10 mouse cellular contexts compared by ENCODE assay signal in the genomic region with DNA sequence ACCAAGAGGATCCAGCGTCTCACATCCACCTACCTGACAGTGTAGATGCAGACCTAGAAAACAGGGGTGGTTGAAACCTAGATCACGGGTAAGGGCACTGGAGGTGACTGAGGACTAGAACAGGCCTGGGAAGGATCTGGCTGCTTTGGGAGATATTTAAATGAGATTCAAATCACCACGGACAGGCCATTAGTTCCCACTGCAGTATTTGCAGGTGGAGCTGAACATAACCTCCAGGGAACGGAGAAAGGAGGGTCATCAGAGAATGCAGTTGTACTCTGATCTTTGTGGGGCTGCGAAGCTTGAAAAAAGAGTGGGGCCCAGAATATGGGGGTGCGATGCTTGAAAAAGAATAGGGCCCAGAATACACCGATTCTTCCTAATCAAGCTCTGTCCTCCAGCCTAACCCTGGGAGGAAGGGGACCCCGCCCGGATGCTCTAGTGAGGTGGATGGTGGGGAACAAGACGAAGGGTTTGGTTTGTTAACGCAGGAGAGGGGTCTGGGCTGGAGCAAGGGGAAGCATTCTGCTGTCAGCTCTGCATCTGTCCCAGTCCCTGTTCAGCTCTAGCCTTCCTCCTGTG. TPM values are rescaled to one million over a fixed set of nuclear protein-coding genes. Genes with fewer than 3 reads are reported as not detected.
DNase-seq lines count a peak whose midpoint lies in the region; ATAC-seq lines count a peak whose summit lies in the region.
"Had no signal": no experiment of that assay in that cellular context is flagged by ENCODE, and none has a peak within 500 bp of the region (broad histone marks: within the 10 kb centered on the region; RNA-seq: fewer than 3 reads in every experiment).

No protein-coding gene starts in this region.

- H3K36me3 ChIP-seq in heart, embryonic 14.5 days (ENCODE audit: control insufficient read depth, insufficient read depth, low read length) = peaks cover 32% of the 10 kb centered on the region
- peaks cover 4% of the 10 kb centered on the region; the same call in 1 of the 2 replicates for H3K36me3 ChIP-seq in hindbrain, embryonic 11.5 days (ENCODE audit: control insufficient read depth, insufficient read depth, low read length)
- peaks cover 58% of the 10 kb centered on the region for H3K36me3 ChIP-seq in midbrain, embryonic 10.5 days

- H3K4me2 ChIP-seq in heart, embryonic 14.5 days (ENCODE audit: low read length) = peak overlapping the region; percentile 52
- H3K4me2 ChIP-seq in hindbrain, embryonic 11.5 days (replicated peaks; ENCODE audit: low read depth, low read length) = peak overlapping the region; percentile 98

- DNase-seq in heart, adult 18-20 months = no peak
- peak; percentile 26 for DNase-seq in hindbrain, embryonic 11.5 days (ENCODE audit: low spot score)
- DNase-seq in midbrain, embryonic 10.5 days (ENCODE audit: low spot score) = no peak
- DNase-seq in adrenal gland, adult 8-10 months = no peak
- DNase-seq in cerebellum, postnatal 14 days = no peak
- no peak for DNase-seq in natural killer cell, adult 2 months (ENCODE audit: low spot score in 2 of 2)

- 31% methylated on average over 11 of the region's 11 CpGs for WGBS in heart, embryonic 14.5 days
- WGBS in hindbrain, embryonic 11.5 days = 13% methylated on average over 11 of the region's 11 CpGs
- 14% methylated on average over 11 of the region's 11 CpGs for WGBS in midbrain, embryonic 10.5 days

- peak overlapping the region; percentile 20 to 35; a peak in 3 of 4 replicates for H3K4me3 ChIP-seq in heart, embryonic 14.5 days (ENCODE audit: control insufficient read depth in 1 of 2, insufficient read depth in 1 of 2, low read depth in 1 of 2, low read length in 2 of 2)
- H3K4me3 ChIP-seq in brown adipose tissue, adult 24 weeks (ENCODE audit: insufficient read depth, low read depth, low read length) = peak overlapping the region; percentile 25; the same call in 1 of the 2 replicates
- H3K4me3 ChIP-seq in hindbrain, embryonic 11.5 days (ENCODE audit: low read depth, low read length) = peak overlapping the region; percentile 63
- H3K4me3 ChIP-seq in midbrain, embryonic 10.5 days = peak overlapping the region; percentile 79

- ATAC-seq in heart, embryonic 14.5 days (ENCODE audit: insufficient number of reproducible peaks, insufficient read depth, low FRiP score, low read depth) = no peak
- ATAC-seq in hindbrain, embryonic 11.5 days (ENCODE audit: low FRiP score) = peak; percentile 33

- H3K27ac ChIP-seq in heart, embryonic 14.5 days (replicated peaks in 1 of 2; ENCODE audit: control insufficient read depth in 1 of 2, insufficient read depth in 1 of 2, low read depth in 2 of 2, low read length in 2 of 2) = no peak overlapping the region
- H3K27ac ChIP-seq in brown adipose tissue, adult 24 weeks (replicated peaks; ENCODE audit: low read depth, low read length) = no peak overlapping the region
- H3K27ac ChIP-seq in hindbrain, embryonic 11.5 days (ENCODE audit: low read depth, low read length) = peak overlapping the region; percentile 25; the same call in 1 of the 2 replicates
- H3K27ac ChIP-seq in midbrain, embryonic 10.5 days (replicated peaks) = peak overlapping the region; percentile 67

- peak overlapping the region; percentile 41; the same call in 1 of the 2 replicates for H3K9ac ChIP-seq in heart, embryonic 14.5 days (ENCODE audit: low read length)
- H3K9ac ChIP-seq in hindbrain, embryonic 11.5 days (ENCODE audit: low read depth, low read length) = peak overlapping the region; percentile 73

- H3K27me3 ChIP-seq in heart, embryonic 14.5 days (ENCODE audit: control insufficient read depth, insufficient read depth, low read length) = peaks cover 26% of the 10 kb centered on the region
- H3K27me3 ChIP-seq in hindbrain, embryonic 11.5 days (ENCODE audit: control insufficient read depth, insufficient read depth, low read length) = peaks cover 24% of the 10 kb centered on the region
- H3K27me3 ChIP-seq in midbrain, embryonic 10.5 days (ENCODE audit: low read depth, poor library complexity, severe bottlenecking) = peaks cover 68% of the 10 kb centered on the region

- no peaks in the 10 kb centered on the region for H3K9me3 ChIP-seq in heart, embryonic 14.5 days (ENCODE audit: control insufficient read depth, low read length)
- H3K9me3 ChIP-seq in hindbrain, embryonic 11.5 days (ENCODE audit: control insufficient read depth, low read length) = no peaks in the 10 kb centered on the region
- H3K9me3 ChIP-seq in midbrain, embryonic 10.5 days (replicated peaks) = no peaks in the 10 kb centered on the region
- H3K9me3 ChIP-seq: G1E had no signal

- H3K4me1 ChIP-seq in heart, embryonic 14.5 days (ENCODE audit: control insufficient read depth in 2 of 2, insufficient read depth in 2 of 2, low read length in 2 of 2) = peaks cover 8 to 9% of the 10 kb centered on the region in 2 experiments; a peak in 3 of 4 replicates
- H3K4me1 ChIP-seq in brown adipose tissue, adult 24 weeks (ENCODE audit: control insufficient read depth, insufficient read depth, insufficient read length, low read length) = peaks cover 3% of the 10 kb centered on the region; the same call in 1 of the 2 replicates
- peaks cover 13% of the 10 kb centered on the region for H3K4me1 ChIP-seq in hindbrain, embryonic 11.5 days (replicated peaks; ENCODE audit: control insufficient read depth, insufficient read depth, low read length)
- peaks cover 57% of the 10 kb centered on the region for H3K4me1 ChIP-seq in midbrain, embryonic 10.5 days

RNA-seq across cellular contexts. Expression of a gene that starts 0.5 kb away (rescaled TPM):
- polyA plus RNA-seq in heart, embryonic 14.5 days (2014; fragmentation: Nextera tagmentation; extraction: Ambion mirVana) = 6.8 and 7.5 TPM in 2 replicates
- 10 to 100 TPM; 25.9 to 30.0 TPM for total RNA-seq in heart, adult 18-20 months (2021)
- polyA plus RNA-seq in brown adipose tissue, adult 24 weeks (2012; ENCODE audit: insufficient read depth, insufficient read length, missing spikeins) = 9.4 and 16.7 TPM in 2 replicates
- polyA plus RNA-seq in hindbrain, embryonic 11.5 days (2014; fragmentation: Nextera tagmentation; extraction: Ambion mirVana) = 28.7 and 35.4 TPM in 2 replicates
- 18.2 and 26.1 TPM in 2 replicates for polyA plus RNA-seq in midbrain, embryonic 10.5 days (2016; fragmentation: Nextera tagmentation; extraction: Ambion mirVana)
- total RNA-seq in adrenal gland, adult 8-10 months (2022) = 10 to 100 TPM; 33.8 to 46.8 (median 41.1) TPM

RNA-seq across cellular contexts. Expression of a gene that starts 8.3 kb away (rescaled TPM):
- not detected in 2 replicates for polyA plus RNA-seq in heart, embryonic 14.5 days (2014; fragmentation: Nextera tagmentation; extraction: Ambion mirVana)
- not detected for total RNA-seq in heart, adult 18-20 months (2021)
- polyA plus RNA-seq in brown adipose tissue, adult 24 weeks (2012; ENCODE audit: insufficient read depth, insufficient read length, missing spikeins) = not detected in 2 replicates
- polyA plus RNA-seq in hindbrain, embryonic 11.5 days (2014; fragmentation: Nextera tagmentation; extraction: Ambion mirVana) = 0.08 TPM in 1 of 2 replicates, not detected in the other
- polyA plus RNA-seq in midbrain, embryonic 10.5 days (2016; fragmentation: Nextera tagmentation; extraction: Ambion mirVana) = not detected in 2 replicates
- not detected for total RNA-seq in adrenal gland, adult 8-10 months (2022)
- total RNA-seq: G1E had no signal

RNA-seq across cellular contexts. Expression of a gene that starts 9.2 kb away (rescaled TPM):
- polyA plus RNA-seq in heart, embryonic 14.5 days (2014; fragmentation: Nextera tagmentation; extraction: Ambion mirVana) = 92.6 and 96.9 TPM in 2 replicates
- total RNA-seq in heart, adult 18-20 months (2021) = 10 to 100 TPM; 24.2 to 25.6 TPM
- 127 and 135 TPM in 2 replicates for polyA plus RNA-seq in brown adipose tissue, adult 24 weeks (2012; ENCODE audit: insufficient read depth, insufficient read length, missing spikeins)
- polyA plus RNA-seq in hindbrain, embryonic 11.5 days (2014; fragmentation: Nextera tagmentation; extraction: Ambion mirVana) = 390 and 392 TPM in 2 replicates
- 366 and 381 TPM in 2 replicates for polyA plus RNA-seq in midbrain, embryonic 10.5 days (2016; fragmentation: Nextera tagmentation; extraction: Ambion mirVana)
- total RNA-seq in adrenal gland, adult 8-10 months (2022) = 100 to 1,000 TPM; 152 to 387 (median 263) TPM

RNA-seq across cellular contexts. Expression of a gene that starts 43.3 kb away (rescaled TPM):
- polyA plus RNA-seq in heart, embryonic 14.5 days (2014; fragmentation: Nextera tagmentation; extraction: Ambion mirVana) = 0.11 TPM in 1 of 2 replicates, not detected in the other
- not detected for total RNA-seq in heart, adult 18-20 months (2021)
- polyA plus RNA-seq in brown adipose tissue, adult 24 weeks (2012; ENCODE audit: insufficient read depth, insufficient read length, missing spikeins) = not detected in 2 replicates
- 1.6 and 2.0 TPM in 2 replicates for polyA plus RNA-seq in hindbrain, embryonic 11.5 days (2014; fragmentation: Nextera tagmentation; extraction: Ambion mirVana)
- 4.1 and 5.9 TPM in 2 replicates for polyA plus RNA-seq in midbrain, embryonic 10.5 days (2016; fragmentation: Nextera tagmentation; extraction: Ambion mirVana)
- total RNA-seq in adrenal gland, adult 8-10 months (2022) = under 1 TPM in 2 of 4 experiments, not detected in 2; 0.10 to 0.11 TPM
- total RNA-seq: left cerebral cortex, adult 8-10 months had no signal

Comparison
In these comparisons a context has a peak if more than half of its experiments do, and no peak if none do; other contexts are left out.
1. H3K27ac ChIP-seq: peak in hindbrain, embryonic 11.5 days (single experiment) and midbrain, embryonic 10.5 days (single experiment); none in heart, embryonic 14.5 days (0 of 2) and brown adipose tissue, adult 24 weeks (single experiment).
2. H3K4me3 ChIP-seq: peak in every context shown above with its lines; median percentile 79 in midbrain, embryonic 10.5 days; 63 in hindbrain, embryonic 11.5 days; 28 in heart, embryonic 14.5 days; 25 in brown adipose tissue, adult 24 weeks.